Mouse (Mus musculus) urinary bladder, postnatal 14 days (tissue): ENCODE measurements at regions not wholly inside any gene's neighbourhood (a gene's known extent, or its start where the extent isn't known, plus 50 kb on each side); places are given as distances from the start of the nearest gene placed in this dataset.

Experiments used
- DNase-seq: peaks from one replicate; pipeline ENCODE4 v3.0.0; 2021; ENCODE audit warnings: low spot score

GRCm38 (mm10) chr12:12567734-12568104, 305.8 kb downstream of the Fam49a start:
- no peak for DNase-seq

DNA sequence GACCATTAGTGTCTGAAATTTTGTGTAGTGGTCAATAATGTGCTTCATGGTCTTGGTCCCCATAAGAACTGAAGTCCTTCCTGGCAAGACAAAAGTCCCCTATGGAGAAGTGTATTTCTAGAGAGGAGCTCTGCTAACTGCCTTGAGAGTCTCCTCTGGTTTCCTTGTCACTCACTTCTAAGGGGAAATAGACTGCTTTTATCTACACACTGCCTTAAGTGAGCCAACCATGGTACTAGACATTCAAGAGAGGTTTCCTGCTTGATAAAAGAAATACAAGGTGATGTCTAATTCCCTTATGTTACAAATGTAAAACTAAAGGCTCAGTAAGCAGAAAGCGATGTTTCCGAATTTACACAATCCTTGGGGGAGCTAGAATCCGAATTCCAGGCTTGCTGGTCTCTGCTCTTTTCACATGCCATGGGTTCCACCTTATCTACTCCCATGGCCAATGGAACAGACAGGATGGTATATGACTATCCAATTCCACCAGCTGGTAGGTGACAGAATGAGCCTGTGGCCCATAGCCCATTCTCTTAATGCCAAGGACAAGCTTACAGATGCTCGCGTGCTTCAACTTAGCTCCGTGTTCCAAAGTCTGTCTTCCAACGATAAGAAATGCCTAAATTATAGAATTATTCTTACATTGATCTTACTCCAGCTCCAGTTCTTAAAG, 305.3 kb downstream of the Fam49a start:
- no peak for DNase-seq

DNA sequence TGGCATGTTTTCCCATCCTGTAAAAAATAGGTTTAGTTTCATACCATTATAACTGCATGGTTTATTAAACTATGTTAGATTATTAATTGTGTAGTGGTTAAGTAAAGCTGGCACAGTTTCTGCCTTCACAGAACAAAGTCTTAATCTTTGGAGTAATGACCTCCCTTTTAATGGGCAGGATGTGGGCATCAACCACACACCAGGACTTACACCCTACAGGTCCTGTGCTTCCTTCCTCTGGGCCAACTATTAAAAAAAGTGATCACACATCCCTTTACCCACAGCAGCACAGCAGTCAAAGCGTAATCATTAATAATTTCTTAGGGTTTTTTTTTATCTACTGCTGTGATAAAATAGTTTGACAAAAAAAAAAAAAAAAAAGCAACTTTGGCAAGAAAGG, 300.3 kb downstream of the Fam49a start:
- DNase-seq: no peak

DNA sequence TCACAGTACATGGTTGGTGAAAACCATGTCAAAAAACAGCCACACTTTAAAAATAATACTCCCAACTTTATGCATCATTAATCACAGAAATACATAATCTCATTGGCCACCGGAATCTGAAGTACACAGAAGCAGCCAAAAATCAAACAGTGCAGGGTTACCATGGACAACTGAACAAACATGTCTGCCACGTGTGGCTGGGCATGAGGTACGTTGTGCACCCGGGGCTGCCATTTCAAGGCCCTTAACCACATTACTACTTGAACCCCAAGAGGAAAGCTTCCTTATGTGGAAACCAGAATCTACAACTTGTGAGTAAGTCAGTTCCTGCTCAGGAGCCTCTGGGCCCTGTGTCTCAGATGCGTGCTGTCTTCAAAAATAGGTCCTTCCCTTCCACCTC, 289.9 kb downstream of the Fam49a start:
- DNase-seq: no peak

DNA sequence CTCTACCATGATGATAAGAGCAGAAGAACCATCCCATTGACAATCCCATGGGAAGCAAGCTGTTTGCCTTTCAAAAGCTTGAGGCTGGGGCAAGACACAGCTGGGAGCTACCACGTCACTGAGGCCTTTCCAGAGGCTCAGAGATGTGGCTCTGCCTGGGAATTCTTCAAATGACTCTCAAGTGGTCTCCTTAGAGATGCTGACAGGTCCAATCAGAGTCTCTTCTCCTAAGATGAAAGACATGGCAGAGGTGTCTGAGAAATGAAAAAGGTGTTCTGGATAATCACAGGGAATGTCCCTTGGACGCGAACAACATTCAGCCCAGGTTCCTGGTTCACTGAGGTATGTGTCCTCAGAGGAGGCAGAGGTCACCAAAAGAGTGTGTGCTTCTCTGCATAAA, 287.7 kb downstream of the Fam49a start:
- no peak for DNase-seq

- DNase-seq: no peak
These were observed 286.7 kb downstream of the Fam49a start for GRCm38 (mm10) chr12:12548688-12549087.

DNA sequence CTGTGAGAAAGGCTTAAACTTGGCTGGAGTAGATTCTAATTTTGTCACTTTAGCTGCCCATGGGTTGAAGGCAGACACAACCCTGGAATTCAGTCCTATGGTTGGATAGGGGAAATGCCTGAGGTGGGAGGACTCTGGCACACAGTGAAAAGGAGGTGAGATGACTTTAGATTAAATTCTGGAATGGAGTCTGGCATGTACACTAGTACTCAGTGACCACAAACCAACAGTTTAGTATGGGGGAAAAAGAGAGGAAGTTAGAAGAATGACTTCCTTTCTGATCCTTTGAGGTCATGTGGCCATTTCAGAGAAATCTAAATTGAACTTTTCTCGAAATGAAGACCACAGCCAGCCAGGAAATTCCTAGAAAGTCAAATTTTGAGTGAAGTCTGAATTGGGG, 285.5 kb downstream of the Fam49a start:
- no peak for DNase-seq

DNA sequence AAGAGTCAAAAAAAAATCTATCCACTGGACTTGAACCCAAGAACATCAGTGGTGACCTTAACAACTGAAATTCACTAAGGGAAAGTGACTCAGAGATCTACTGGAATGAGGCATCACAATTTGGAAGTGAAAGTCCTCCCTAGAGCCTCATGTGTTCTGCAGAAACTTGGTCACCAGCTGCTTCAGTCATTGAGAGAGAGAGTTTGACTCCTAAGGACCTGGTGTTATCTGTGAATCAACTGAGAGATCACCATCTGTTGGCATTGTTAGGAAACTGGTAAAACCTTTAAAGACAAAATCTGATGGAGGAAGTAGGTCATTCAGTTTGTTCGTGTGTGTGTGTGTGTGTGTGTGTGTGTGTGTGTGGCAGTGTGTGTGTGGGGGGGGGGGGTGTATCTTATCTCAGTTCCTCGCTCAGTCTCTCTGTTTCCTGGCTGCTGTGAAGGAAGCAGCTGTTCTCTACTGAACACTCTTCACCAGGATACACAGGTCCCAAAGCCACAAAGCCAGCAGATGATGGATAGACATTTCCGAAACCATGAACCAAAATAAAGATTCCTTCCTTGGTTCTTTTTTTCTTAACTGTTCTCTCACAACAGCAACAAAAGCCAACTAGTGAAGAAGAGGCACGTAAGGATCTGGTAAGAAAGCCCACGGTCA, 284.6 kb downstream of the Fam49a start:
- DNase-seq: no peak

DNA sequence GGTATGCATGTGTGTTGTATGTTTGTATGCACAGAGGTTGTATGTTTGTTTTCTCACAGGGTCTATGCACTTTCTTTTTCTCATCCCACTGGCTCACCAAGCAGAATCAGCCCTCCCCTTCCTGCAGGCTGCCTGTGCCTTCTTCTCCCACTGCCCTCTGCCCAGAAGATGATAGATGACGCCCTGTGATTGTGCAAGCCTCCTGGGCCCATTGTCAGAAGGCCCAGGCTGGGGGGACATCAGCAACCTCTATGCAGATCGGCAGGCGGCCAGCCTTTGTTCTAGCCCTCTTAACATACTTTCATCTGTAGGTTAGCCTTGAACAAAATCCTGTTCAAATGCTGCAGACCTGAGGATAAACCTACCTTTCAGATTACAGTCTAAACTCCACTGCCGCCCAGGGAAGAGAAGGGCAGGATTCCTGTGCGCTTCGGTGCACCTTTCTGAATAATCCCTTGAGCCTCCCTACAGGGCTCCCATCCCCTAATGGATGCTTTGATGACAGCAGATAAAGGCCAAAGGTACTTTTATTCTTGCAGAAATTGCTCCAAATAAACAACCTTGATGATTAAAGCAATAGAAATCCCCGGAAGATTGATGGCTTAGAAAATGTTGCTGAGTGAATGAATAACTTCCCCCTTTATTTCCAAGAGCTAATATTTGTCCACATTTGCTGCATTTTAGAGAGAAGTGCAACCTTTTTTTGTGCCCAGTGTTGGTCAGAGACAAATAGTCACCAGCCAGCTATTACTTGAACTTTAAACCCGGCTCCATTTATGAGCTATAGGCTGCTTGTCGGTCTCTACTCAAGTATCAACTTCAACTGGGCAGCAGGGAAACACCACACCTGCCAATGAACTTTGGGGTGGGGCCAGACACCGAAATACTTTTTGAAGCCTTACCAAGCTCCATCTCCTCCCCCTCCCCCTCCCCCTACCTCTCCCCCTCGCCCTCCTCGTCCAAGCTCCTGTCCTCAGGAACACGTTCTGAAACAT, 279.4 kb downstream of the Fam49a start:
- peak; percentile 12 for DNase-seq

DNA sequence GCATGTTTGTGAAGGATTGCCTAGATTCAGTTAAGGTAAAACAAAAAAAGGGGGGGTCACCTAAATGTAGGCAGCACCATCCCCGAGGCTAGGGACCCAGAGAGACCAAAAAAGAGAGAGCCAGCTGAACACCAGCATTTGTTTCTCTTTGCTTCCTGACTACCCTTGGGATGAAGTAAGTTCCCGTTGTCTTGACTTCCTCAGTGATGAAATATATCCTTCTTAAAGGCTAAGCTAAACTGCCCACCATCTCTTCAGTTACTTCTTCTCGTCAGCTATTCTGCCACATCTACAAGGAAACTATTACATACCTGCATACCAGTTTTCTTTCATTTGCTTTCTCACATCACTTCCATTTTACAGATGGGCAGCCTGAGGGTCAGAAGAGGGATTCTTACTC, 277.4 kb downstream of the Fam49a start:
- no peak for DNase-seq

DNA sequence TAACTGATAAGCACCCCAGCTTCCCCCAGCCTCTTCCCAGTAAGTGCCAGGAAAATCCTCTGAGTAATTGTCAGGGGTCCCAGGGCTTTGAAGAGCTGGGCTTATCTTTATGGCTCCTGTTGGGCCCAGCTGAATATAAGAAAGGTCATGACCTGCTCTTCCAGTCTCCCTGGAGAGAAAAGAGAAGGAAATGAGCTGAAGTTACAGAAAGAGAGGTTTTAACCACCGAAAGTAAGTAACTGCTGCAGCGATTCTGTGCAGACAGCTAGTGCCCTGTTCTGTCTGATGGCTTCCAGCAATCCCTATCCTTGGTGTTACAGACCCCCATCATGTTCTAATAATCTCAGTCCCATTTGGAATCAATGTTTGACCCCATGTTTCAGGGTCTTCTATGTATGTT, 272.8 kb downstream of the Fam49a start:
- DNase-seq: no peak

DNA sequence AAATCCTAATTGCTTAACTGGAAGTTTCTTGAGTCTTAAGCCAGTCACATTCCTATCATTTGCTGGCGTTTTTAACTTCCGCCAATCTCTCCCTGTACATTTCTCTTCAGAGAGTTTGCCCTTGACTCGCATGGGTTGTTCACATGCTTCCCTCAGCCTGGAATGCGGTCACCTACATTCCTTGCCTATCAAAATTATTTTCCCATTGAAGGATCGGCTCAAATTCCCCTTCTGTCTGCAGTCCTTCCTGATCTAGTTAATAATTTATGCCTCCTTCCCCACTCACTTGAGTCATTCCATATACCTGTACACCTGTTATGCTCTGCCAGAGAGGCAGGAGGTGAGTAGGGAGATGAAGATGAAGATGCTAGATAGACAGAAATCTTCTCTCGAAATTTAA, 268.9 kb downstream of the Fam49a start:
- DNase-seq: no peak

DNA sequence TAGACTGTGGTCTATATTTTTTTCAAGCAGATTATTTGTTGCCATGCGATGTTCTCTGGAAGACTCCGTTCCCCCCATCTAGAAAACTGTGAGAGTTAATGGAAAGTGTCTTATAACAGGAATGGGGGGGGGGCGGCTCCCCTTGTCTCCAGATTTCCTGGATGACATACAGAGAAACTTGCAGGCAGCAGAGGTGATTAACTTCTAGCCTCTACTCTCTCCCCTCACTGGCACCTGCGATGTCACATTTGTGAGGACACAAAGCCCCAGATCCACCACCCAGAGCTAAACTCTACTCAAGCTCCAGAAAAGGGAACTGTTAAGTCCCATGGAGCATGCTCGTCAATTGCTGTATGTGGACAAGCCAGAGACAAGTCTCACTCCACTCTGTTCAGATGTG, 267.6 kb downstream of the Fam49a start:
- no peak for DNase-seq

- DNase-seq: no peak
These were observed 266.6 kb downstream of the Fam49a start for GRCm38 (mm10) chr12:12528478-12528981.

DNA sequence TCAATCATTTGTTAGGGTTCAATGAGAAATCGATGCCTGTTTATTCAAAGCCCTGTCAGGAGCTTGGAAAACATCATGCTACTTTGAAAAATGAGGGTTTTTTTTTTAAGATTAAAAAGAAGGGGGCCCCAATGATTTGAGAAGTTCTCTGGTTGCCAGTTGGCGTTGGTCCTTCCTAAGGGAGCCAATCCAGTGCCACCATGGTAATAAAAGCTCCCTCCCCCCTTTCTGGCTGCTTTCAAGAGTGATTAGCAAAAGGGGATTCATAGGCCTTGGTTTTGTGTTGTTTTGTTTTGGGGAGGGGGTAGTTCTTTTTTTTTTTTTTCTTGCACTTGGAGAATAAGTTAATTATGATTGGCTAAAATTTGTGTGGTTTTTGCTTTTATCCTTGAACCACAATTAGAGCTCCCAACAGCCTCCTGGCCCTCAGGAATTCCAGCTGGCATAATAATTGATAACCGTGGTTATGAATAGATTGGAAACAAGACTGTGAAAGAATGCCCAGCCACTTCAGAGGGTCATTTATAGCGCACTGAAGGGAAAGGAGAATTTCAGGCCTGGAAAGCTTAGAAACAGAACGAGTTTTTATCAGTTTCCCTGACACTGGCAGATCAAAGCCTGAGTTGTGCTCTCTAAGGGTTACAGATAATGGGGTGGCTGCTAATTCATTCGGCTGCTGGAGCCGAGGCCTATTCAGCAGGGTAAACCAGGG, 266.0 kb downstream of the Fam49a start:
- no peak for DNase-seq

DNA sequence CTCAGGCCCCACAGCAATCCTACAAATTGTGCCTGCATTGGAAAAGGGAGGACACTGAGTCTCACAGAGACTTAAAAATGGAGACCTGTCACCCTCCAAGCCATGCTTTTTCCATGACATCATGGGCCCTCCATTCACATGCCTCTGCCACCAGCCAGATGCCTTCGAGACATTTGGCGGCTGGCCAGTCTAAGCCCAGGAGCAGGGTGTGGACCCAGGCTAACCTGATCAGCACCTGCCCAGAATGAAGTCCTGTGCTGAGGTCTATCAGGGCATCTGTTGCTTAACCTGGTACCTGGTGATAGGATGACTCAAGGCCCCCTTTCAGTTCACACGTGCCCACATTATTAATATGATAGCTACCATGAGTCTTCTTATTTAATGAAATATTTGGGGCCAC, 265.4 kb downstream of the Fam49a start:
- peak; percentile 59 for DNase-seq

DNA sequence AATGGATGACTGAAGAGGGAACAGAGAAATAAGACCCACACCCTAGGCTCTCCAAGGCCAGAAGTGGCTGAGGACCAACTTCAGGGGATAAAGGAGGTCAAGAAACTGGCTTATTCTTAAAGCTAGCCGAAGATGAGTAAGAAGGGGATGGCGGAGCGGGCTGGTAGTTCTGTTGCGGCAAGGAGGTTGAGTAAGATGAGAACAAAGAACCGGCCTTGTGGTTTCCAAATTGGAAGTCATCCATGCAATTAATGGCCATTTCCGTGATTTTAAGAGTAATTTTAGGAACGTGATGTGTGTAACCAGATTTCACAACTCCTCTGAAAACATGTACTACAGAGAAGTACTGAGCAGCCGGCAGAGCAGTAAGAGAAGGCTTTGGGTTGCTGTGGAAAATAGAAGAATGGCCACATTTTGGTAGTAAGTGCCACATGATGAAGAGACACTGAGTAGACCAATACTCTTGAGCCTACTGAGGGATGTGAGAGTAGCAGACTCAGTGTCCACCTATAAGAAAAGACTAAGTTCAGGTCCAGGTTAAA, 258.4 kb downstream of the Fam49a start:
- no peak for DNase-seq

DNA sequence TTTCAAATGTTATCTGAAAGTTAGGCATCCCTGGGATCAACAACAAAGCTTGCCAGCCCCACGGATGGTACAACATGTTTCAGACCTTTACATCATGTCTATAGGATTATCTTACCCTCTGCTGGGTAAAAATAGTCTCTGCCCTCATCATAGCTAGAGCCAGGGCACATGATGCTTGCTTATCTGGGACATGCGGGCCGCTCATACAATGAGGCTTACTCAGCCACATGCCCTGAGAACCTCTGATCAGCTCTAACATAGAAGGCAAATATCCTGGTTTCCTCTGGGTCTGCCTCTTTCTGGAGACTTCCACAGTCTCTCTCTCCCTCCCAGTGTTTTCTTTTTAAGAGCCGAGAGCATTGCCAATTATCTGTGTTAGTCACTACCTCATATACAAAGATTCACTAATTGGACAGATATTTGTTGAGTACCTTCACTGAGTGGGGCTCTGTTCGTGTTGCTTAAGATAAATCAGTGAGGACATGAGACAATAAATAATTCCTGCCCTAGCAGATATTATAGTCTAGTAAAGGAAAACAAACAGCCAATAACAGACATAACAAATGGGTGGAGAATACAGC, 256.6 kb downstream of the Fam49a start:
- no peak for DNase-seq

DNA sequence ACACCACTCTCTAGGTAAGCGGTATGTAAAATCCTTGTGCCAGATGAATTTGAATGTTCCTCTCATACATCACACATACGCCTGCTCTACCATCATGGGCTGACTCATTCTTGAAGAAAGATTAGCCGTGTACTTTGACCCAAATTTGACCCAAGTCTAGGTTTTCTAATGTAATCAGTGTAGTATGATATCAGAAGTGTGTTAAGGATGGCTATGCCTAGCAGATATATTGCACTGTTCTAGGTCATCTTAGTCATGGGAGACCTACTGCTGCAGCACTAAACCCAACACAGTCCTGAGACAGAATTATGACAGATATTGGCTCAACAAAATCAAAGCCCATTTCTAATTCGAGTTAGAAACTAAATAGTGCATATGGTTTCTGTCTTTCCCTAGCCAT, 255.1 kb downstream of the Fam49a start:
- DNase-seq: no peak

- no peak for DNase-seq
These were observed 248.8 kb downstream of the Fam49a start for GRCm38 (mm10) chr12:12510764-12511163.

DNA sequence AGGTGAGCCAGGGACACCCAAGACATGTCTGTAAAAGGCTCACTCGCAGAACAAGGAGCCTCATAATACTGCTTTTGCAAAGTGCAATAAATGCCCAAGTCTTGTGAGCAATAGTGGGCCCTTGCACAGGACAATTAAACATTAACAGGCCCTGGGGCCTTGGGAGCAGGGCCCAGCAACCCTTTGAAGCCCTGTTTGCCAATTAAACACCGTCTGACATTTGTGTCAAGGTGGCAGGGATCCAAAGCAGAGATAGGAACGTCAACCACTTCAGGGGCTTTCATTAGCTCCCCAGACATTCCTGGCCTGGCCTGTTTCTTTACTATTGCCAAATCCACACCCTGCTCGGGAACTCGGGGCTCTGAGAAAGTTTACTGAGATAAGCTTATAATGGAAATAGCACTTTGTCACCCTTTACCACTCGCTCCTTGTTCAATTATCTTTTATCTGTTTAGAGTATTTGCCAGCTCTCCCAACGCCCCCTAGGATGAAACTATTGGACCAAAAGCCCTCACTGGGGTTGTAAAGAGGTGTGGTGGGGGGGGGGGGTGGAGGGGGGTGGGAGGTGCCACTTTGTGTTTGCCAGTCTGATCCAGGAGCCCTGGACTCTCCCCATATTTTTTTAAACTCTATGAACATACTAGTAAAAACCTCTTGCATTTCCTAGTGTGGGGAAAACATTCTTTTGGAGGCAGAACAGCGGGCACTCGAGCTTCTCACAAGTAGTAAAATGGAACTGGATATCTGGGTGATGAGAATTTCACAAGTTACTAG, 247.4 kb downstream of the Fam49a start:
- DNase-seq: peak; percentile 44
